Mouse (Mus musculus): Measurements from ENCODE around the gene 4430402I18Rik. TPM values are rescaled to one million over a fixed set of nuclear protein-coding genes. Genes with fewer than 3 reads are reported as not detected.

Gene 4430402I18Rik
- polyA plus RNA-seq, 1 experiment from 2014 or later, result 1.7 TPM

DNA sequence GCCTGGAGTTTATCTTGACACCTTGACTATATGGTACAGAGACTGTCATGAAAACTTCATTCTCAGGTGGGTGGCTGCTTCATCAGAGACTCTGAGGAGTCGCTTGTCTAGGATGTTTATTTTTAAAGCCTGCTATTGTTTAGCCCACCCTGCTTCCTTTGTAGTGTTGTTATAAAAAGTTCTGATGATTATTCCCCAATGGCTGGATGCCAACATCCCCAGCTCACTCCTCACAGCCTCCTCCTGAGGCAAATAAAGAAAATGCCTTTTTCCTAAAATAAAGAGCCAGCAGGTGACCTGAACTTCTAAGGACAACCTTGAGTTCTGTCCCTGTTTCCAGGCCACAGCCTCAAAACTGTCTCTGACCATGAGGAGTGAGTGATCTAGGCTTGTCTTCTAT is 79.1 kb downstream of the 4430402I18Rik start:
- Histone ChIP-seq H3K9me3 (ENCODE audit: low read depth, low read length) (no peaks in the 10 kb centered on the region), H3K4me2 (no peak overlapping the region), H3K27me3 (ENCODE audit: insufficient read depth, low read length) (no peaks in the 10 kb centered on the region), H3K4me1 (ENCODE audit: insufficient read depth) (0 out of 2 replicates have a peak, but pooled peaks cover 3% of the 10 kb centered on the region), H3K4me3 (ENCODE audit: low read depth, low read length) (no peak overlapping the region), H3K36me3 (ENCODE audit: insufficient read depth) (no peaks in the 10 kb centered on the region), H3K27ac (ENCODE audit: low read depth) (no peak overlapping the region), H3K9ac (no peak overlapping the region)
- no peak for TF ChIP-seq CTCF (IDR thresholded peaks at IDR 0.05; ENCODE audit: low read depth)
- 25% methylated on average over 1 of the region's 1 CpGs for WGBS
- DNase-seq (peak; percentile 51), ATAC-seq (ENCODE audit: insufficient read depth) (no peak)

DNA sequence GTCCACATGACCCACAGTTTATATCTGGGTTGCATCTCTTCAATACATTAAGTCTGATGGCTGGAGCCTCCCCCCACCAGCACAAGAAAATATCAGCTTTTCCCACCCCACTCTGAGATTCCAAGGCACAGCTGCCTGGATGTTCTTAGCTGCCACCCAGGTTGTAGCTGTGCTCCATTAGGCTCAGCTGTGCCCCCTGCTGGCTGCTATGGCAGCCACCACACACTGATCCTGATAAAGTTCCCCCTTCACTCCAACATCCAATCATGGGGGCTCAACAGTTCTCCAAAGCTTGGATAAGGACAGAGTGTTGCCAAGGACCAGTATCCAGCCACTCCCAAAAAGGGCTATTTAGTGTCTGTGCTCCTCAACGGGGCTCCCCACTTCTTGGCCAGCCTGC is 84.5 kb downstream of the 4430402I18Rik start:
- WGBS, result 72% methylated on average over 1 of the region's 1 CpGs
- Histone ChIP-seq H3K4me3 (ENCODE audit: low read depth, low read length) (no peak overlapping the region), H3K4me2 (no peak overlapping the region), H3K27me3 (ENCODE audit: insufficient read depth, low read length) (no peaks in the 10 kb centered on the region), H3K36me3 (ENCODE audit: insufficient read depth) (no peaks in the 10 kb centered on the region), H3K27ac (ENCODE audit: low read depth) (no peak overlapping the region), H3K4me1 (ENCODE audit: insufficient read depth) (no peaks in the 10 kb centered on the region), H3K9ac (no peak overlapping the region), H3K9me3 (ENCODE audit: low read depth, low read length) (no peaks in the 10 kb centered on the region)
- DNase-seq (peak; percentile 68), ATAC-seq (ENCODE audit: insufficient read depth) (no peak; the same call in 1 of the 2 replicates)
- TF ChIP-seq CTCF (IDR thresholded peaks at IDR 0.05; ENCODE audit: low read depth), result peak; percentile 69

DNA sequence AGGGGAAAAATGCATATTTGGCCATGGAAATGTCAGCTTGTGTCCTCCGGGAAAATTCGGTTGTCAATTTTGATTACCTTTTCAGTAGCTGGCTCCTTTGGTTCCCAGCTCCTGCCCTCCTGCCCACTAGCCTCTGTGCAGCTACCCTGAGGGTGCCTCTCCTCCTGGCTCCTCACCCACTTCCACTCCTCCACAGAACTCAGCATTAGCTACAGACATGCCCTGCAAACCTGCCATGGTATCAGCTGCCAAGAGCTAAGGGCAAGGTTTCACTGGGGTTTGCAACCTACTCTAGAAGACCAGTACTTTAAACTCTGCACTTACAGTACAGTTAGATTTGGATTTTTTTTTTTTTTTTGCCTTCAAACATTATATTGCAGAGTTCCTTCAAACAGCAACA is 88.1 kb downstream of the 4430402I18Rik start:
- Histone ChIP-seq H3K9me3 (ENCODE audit: low read depth, low read length) (no peaks in the 10 kb centered on the region), H3K4me2 (no peak overlapping the region), H3K36me3 (ENCODE audit: insufficient read depth) (no peaks in the 10 kb centered on the region), H3K9ac (no peak overlapping the region), H3K4me3 (ENCODE audit: low read depth, low read length) (no peak overlapping the region), H3K4me1 (ENCODE audit: insufficient read depth) (no peaks in the 10 kb centered on the region), H3K27me3 (ENCODE audit: insufficient read depth, low read length) (no peaks in the 10 kb centered on the region), H3K27ac (ENCODE audit: low read depth) (no peak overlapping the region)
- no peak for ATAC-seq (ENCODE audit: insufficient read depth)
- DNase-seq, result no peak
- TF ChIP-seq CTCF (IDR thresholded peaks at IDR 0.05; ENCODE audit: low read depth), result no peak
- WGBS, result 85% methylated on average over 2 of the region's 2 CpGs

DNA sequence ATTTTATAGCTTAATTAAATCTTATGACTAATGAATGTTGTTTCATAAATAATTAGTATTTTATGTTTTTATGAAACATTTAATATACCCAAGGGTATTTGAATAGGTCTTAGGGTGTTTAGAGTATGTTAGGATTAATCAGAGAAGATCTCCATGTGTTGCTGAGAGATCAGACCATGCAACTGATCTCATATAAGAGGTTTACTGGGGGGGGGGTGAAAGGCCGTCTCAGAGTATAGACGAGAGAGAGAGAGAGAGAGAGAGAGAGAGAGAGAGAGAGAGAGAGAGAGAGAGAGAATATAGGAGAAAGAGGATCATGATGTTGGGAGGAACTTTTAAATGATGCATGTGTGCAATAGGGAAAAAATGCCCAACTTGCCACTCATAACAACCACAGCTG is 97.2 kb downstream of the 4430402I18Rik start:
- WGBS, result 51% methylated on average over 2 of the region's 2 CpGs
- Histone ChIP-seq H3K27me3 (ENCODE audit: insufficient read depth, low read length) (no peaks in the 10 kb centered on the region), H3K36me3 (ENCODE audit: insufficient read depth) (no peaks in the 10 kb centered on the region), H3K9me3 (ENCODE audit: low read depth, low read length) (no peaks in the 10 kb centered on the region), H3K9ac (no peak overlapping the region), H3K27ac (ENCODE audit: low read depth) (no peak overlapping the region), H3K4me3 (ENCODE audit: low read depth, low read length) (no peak overlapping the region), H3K4me1 (ENCODE audit: insufficient read depth) (no peaks in the 10 kb centered on the region), H3K4me2 (no peak overlapping the region)
- TF ChIP-seq CTCF (IDR thresholded peaks at IDR 0.05; ENCODE audit: low read depth), result no peak
- DNase-seq (no peak), ATAC-seq (ENCODE audit: insufficient read depth) (no peak)

DNA sequence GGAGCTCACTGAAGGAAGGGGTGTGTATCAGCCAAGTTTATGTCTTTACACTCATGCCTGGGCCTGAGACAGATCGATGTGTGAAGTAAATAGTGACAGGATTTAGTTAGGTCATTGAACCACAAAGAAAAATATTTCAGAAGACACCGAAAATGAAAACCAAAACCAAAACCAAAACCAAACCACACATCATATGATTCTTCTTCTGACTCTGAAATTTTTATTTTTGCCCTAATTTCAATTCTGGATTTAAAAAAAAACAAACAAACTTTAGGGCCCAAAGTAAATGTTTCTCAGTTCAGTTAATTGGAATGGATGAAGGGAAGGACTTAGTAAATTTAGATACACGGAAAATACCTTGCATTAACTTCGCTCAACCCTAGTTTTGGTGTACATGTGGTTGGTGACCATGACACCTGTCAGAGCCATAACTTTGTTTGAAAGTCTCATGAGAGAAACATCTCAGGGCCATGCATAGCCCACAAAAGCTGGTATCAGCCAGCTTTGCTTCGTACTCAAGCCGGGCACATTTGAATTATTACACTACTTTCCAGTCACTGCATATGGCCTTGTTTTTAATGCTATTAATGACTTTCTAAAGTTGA is 98.2 kb downstream of the 4430402I18Rik start:
- Histone ChIP-seq H3K4me2 (no peak overlapping the region), H3K9me3 (ENCODE audit: low read depth, low read length) (no peaks in the 10 kb centered on the region), H3K27ac (ENCODE audit: low read depth) (no peak overlapping the region), H3K4me3 (ENCODE audit: low read depth, low read length) (no peak overlapping the region), H3K4me1 (ENCODE audit: insufficient read depth) (no peaks in the 10 kb centered on the region), H3K9ac (no peak overlapping the region), H3K27me3 (ENCODE audit: insufficient read depth, low read length) (no peaks in the 10 kb centered on the region), H3K36me3 (ENCODE audit: insufficient read depth) (no peaks in the 10 kb centered on the region)
- ATAC-seq (ENCODE audit: insufficient read depth) (no peak), DNase-seq (no peak)
- TF ChIP-seq CTCF (IDR thresholded peaks at IDR 0.05; ENCODE audit: low read depth), result no peak
- 85% methylated on average over 6 of the region's 6 CpGs for WGBS

DNA sequence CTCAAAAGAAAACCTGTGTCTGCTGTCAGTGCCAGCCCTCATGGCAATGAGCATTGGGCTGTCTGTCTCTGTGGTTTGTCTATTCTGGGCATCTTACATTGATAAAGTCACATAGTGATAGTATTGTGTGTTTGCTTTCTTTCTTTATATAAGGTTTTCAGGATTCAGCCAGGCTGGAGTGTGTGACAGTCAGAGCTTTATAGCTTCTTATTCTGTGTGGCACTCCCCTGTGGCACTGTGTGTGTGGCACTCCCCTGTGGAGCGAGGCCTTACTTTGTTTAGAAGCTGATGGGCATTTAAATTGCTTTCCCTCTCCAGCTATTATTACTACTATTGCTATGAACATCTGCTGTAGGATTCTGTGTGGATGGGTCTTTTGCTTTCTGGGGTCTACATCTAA is 102.1 kb downstream of the 4430402I18Rik start:
- H3K4me2 ChIP-seq, result no peak overlapping the region
- no peaks in the 10 kb centered on the region for H3K36me3 ChIP-seq (ENCODE audit: insufficient read depth)
- no peaks in the 10 kb centered on the region for H3K27me3 ChIP-seq (ENCODE audit: insufficient read depth, low read length)
- TF ChIP-seq CTCF (IDR thresholded peaks at IDR 0.05; ENCODE audit: low read depth), result no peak
- whole genome bisulfite sequencing, result 88% methylated on average over 1 of the region's 1 CpGs
- H3K4me1 ChIP-seq (ENCODE audit: insufficient read depth), result no peaks in the 10 kb centered on the region
- no peaks in the 10 kb centered on the region for H3K9me3 ChIP-seq (ENCODE audit: low read depth, low read length)
- no peak overlapping the region for H3K27ac ChIP-seq (ENCODE audit: low read depth)
- H3K9ac ChIP-seq, result no peak overlapping the region
- ATAC-seq (ENCODE audit: insufficient read depth) (no peak), DNase-seq (no peak)
- H3K4me3 ChIP-seq (ENCODE audit: low read depth, low read length), result no peak overlapping the region

DNA sequence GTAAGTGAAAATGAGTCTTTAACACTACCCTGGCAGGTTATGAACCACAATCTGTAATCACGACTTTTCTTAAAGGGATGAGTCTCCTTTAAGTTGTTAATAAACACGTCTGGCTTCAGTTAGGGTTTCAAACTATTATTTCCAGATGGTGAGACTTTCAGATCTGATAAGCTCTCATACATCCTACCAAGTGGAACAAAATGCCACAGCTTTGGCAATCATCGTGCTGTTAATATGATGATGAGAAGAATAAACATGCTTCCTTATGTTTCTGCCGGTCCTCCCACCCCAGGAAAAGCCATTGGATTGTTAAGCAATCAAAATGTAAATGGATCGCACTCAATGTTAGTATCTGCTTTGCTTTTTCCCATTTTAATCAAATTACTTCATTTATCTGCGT is 102.6 kb downstream of the 4430402I18Rik start:
- no peaks in the 10 kb centered on the region for H3K27me3 ChIP-seq (ENCODE audit: insufficient read depth, low read length)
- H3K4me3 ChIP-seq (ENCODE audit: low read depth, low read length), result no peak overlapping the region
- ATAC-seq (ENCODE audit: insufficient read depth), result no peak
- H3K4me2 ChIP-seq, result no peak overlapping the region
- H3K9ac ChIP-seq, result no peak overlapping the region
- no peaks in the 10 kb centered on the region for H3K9me3 ChIP-seq (ENCODE audit: low read depth, low read length)
- DNase-seq, result no peak
- H3K36me3 ChIP-seq (ENCODE audit: insufficient read depth), result no peaks in the 10 kb centered on the region
- H3K27ac ChIP-seq (ENCODE audit: low read depth), result no peak overlapping the region
- WGBS, result 59% methylated on average over 6 of the region's 6 CpGs
- TF ChIP-seq CTCF (IDR thresholded peaks at IDR 0.05; ENCODE audit: low read depth), result no peak
- no peaks in the 10 kb centered on the region for H3K4me1 ChIP-seq (ENCODE audit: insufficient read depth)

DNA sequence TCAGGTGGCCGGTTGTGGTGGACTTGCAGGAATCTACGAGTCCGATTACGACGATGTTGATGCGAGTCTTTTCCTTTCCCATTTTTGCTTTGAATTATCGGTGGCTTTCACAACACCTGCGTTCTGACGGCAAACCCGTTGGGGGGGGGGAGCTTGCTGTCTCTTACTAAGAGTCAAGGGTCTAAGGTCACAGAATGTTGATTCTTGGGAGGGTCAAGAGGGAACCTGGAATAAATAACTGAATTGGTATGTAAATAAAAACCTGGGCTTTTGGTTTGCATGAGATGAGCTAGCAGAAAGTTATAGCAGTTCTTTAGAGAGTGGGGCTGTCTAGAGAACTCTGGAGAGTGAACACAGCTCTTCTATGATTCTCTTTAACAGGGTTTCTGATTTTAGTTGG is 104.0 kb downstream of the 4430402I18Rik start:
- Histone ChIP-seq H3K36me3 (ENCODE audit: insufficient read depth) (no peaks in the 10 kb centered on the region), H3K4me2 (no peak overlapping the region), H3K27me3 (ENCODE audit: insufficient read depth, low read length) (no peaks in the 10 kb centered on the region), H3K4me3 (ENCODE audit: low read depth, low read length) (no peak overlapping the region), H3K9ac (no peak overlapping the region), H3K4me1 (ENCODE audit: insufficient read depth) (no peaks in the 10 kb centered on the region), H3K9me3 (ENCODE audit: low read depth, low read length) (no peaks in the 10 kb centered on the region), H3K27ac (ENCODE audit: low read depth) (no peak overlapping the region)
- DNase-seq (no peak), ATAC-seq (ENCODE audit: insufficient read depth) (no peak)
- no peak for TF ChIP-seq CTCF (IDR thresholded peaks at IDR 0.05; ENCODE audit: low read depth)
- 66% methylated on average over 10 of the region's 10 CpGs for WGBS
